Mouse (Mus musculus) liver, embryonic 14.5 days (tissue): ENCODE data around the gene C8g. TPM values are rescaled to one million over a fixed set of nuclear protein-coding genes. Genes with fewer than 3 reads are reported as not detected.

Experiments
- ATAC-seq: fragments of 200-750 bp; cut with Nextera tagmentation; 2 replicates; pipeline ENCODE4 v1.8.0; 2017; ENCODE audit warnings: moderate number of reproducible peaks, mild to moderate bottlenecking, moderate library complexity; ENCODE audit not compliant: insufficient read depth
- DNase-seq, 3 experiments: peaks; one replicate each; pipeline ENCODE4 v3.0.0-alpha.2; 2012 to 2013; ENCODE audit warnings: low read depth in 3 of 3, low spot score in 3 of 3
- H3K27ac ChIP-seq: fragments of 300-500 bp; sonication (generic); 2 replicates; pipeline ENCODE4 v1.5.1; 2014; ENCODE audit warnings: moderate library complexity, mild to moderate bottlenecking, control low read depth, inconsistent platforms
- H3K27me3 ChIP-seq: fragments of 300-500 bp; sonication (generic); 2 replicates; pipeline ENCODE4 v1.6.1; 2014; ENCODE audit warnings: mild to moderate bottlenecking, low read length, moderate library complexity; ENCODE audit not compliant: control insufficient read depth, insufficient read depth
- H3K36me3 ChIP-seq: fragments of 300-500 bp; sonication (generic); replicated peaks from 2 replicates; pipeline ENCODE4 v1.6.1; 2014; ENCODE audit warnings: low read depth; ENCODE audit not compliant: control insufficient read depth, insufficient read depth
- H3K4me1 ChIP-seq, 2 experiments: fragments of 200-500 bp in 1 of 2; fragments of 300-500 bp in 1 of 2; sonication (generic) in 1 of 2; replicated peaks; 2 replicates each; pipeline ENCODE4 v1.6.1; 2012 to 2014; ENCODE audit warnings: antibody characterized with exemption in 1 of 2, inconsistent platforms in 1 of 2, low read length in 1 of 2; ENCODE audit not compliant: control insufficient read depth in 2 of 2, insufficient read depth in 2 of 2
- H3K4me2 ChIP-seq: fragments of 300-500 bp; sonication (generic); 2 replicates; pipeline ENCODE4 v1.6.1; 2014; ENCODE audit warnings: low read depth, mild to moderate bottlenecking, control low read depth, moderate library complexity
- H3K4me3 ChIP-seq, 2 experiments: fragments of 200-500 bp in 1 of 2; fragments of 300-500 bp in 1 of 2; sonication (generic) in 1 of 2; 2 replicates each; pipeline ENCODE4 v1.5.1; 2012 to 2014; ENCODE audit warnings: low read depth in 2 of 2, low read length in 2 of 2, mild to moderate bottlenecking in 2 of 2, control low read depth in 1 of 2, inconsistent platforms in 1 of 2, moderate library complexity in 1 of 2; ENCODE audit not compliant: insufficient read depth in 1 of 2
- H3K9ac ChIP-seq: fragments of 300-500 bp; sonication (generic); replicated peaks from 2 replicates; pipeline ENCODE4 v1.6.1; 2014; ENCODE audit warnings: mild to moderate bottlenecking, control low read depth, moderate library complexity
- H3K9me3 ChIP-seq: fragments of 300-500 bp; sonication (generic); 2 replicates; pipeline ENCODE4 v1.6.1; 2016; ENCODE audit warnings: low read length, mixed read lengths; ENCODE audit not compliant: control insufficient read depth
- CTCF ChIP-seq: IDR thresholded peaks from 2 replicates; pipeline ENCODE4 v1.5.1; 2016; ENCODE audit warnings: antibody characterized with exemption, low read depth, control low read depth
- EP300 ChIP-seq: IDR thresholded peaks from 2 replicates; pipeline ENCODE4 v1.6.1; 2016; ENCODE audit warnings: antibody characterized with exemption, low read depth
- WGBS: fragments of 180-500 bp; shearing (Covaris S2); extraction: QIAGEN DNeasy Blood & Tissue Kit; methylation state at CpG from one replicate; pipeline ENCODE4 v1.1.7; 2014; ENCODE audit not compliant: insufficient replicate concordance; 5-methylcytosine and 5-hydroxymethylcytosine counted together
- polyA plus RNA-seq, 2 experiments: library from polyadenylated mRNA; depleted of rRNA in 1 of 2; stranded (reverse) in 1 of 2; unstranded in 1 of 2; fragments of >200 nt; fragmentation: Nextera tagmentation in 1 of 2; extraction: Ambion mirVana in 1 of 2; gene quantifications; 2 replicates each; pipeline versions ENCODE4 v1.2.1 to v1.2.3; 2012 to 2014

Gene C8g
- polyA plus RNA-seq, 2 experiments, result 26.7 to 57.9 TPM

GRCm38 (mm10) chr2:25500071-25500575 lies 1.4 kb downstream of the C8g start:
- Histone ChIP-seq H3K4me1 (peaks cover 25 to 37% of the 10 kb centered on the region in 2 experiments), H3K4me3 (peak overlapping the region; percentile 61 to 90), H3K36me3 (peaks cover 3% of the 10 kb centered on the region; the same call in 1 of the 2 replicates), H3K27ac (peak overlapping the region; percentile 48), H3K9ac (peak overlapping the region; percentile 95), H3K27me3 (no peaks in the 10 kb centered on the region), H3K9me3 (no peaks in the 10 kb centered on the region), H3K4me2 (peak overlapping the region; percentile 97)
- DNase-seq (no peak), ATAC-seq (peak; percentile 11)
- 55% methylated on average over 6 of the region's 6 CpGs for WGBS
- no peak for TF ChIP-seq EP300
- no peak for TF ChIP-seq CTCF

GRCm38 (mm10) chr2:25498622-25499478 lies 2.7 kb downstream of the C8g start:
- Histone ChIP-seq H3K9ac (no peak overlapping the region), H3K4me1 (peaks cover 25 to 37% of the 10 kb centered on the region in 2 experiments), H3K27me3 (no peaks in the 10 kb centered on the region), H3K9me3 (no peaks in the 10 kb centered on the region), H3K4me3 (no peak overlapping the region), H3K36me3 (no peaks in the 10 kb centered on the region), H3K27ac (no peak overlapping the region), H3K4me2 (no peak overlapping the region)
- TF ChIP-seq EP300 (no peak), CTCF (no peak)
- DNase-seq (no peak), ATAC-seq (no peak)
- 50% methylated on average over 15 of the region's 15 CpGs for WGBS

- DNase-seq, result no peak
- Histone ChIP-seq H3K27ac (no peak overlapping the region), H3K4me1 (peaks cover 20 to 29% of the 10 kb centered on the region in 2 experiments), H3K4me3 (no peak overlapping the region), H3K9me3 (no peaks in the 10 kb centered on the region), H3K27me3 (no peaks in the 10 kb centered on the region), H3K36me3 (no peaks in the 10 kb centered on the region), H3K4me2 (no peak overlapping the region), H3K9ac (no peak overlapping the region)
- no peak for TF ChIP-seq CTCF
- TF ChIP-seq EP300, result no peak
- no peak for ATAC-seq
- WGBS, result 40% methylated on average over 6 of the region's 6 CpGs
Observed at GRCm38 (mm10) chr2:25497846-25498575, 3.5 kb downstream of the C8g start.

- Histone ChIP-seq H3K27me3 (no peaks in the 10 kb centered on the region), H3K9ac (no peak overlapping the region), H3K9me3 (no peaks in the 10 kb centered on the region), H3K27ac (no peak overlapping the region), H3K4me2 (no peak overlapping the region), H3K4me1 (peaks cover 6 to 14% of the 10 kb centered on the region in 2 experiments), H3K36me3 (no peaks in the 10 kb centered on the region), H3K4me3 (no peak overlapping the region)
- 36% methylated on average over 4 of the region's 4 CpGs for WGBS
- no peak for ATAC-seq
- DNase-seq, result no peak
- no peak for TF ChIP-seq EP300
- peak; percentile 61 for TF ChIP-seq CTCF
Observed at GRCm38 (mm10) chr2:25496462-25496861, 5.1 kb downstream of the C8g start.
